Mouse (Mus musculus) heart, embryonic 11.5 days (tissue): ENCODE measurements around the gene Polrmt. TPM values are rescaled to one million over a fixed set of nuclear protein-coding genes. Genes with fewer than 3 reads are reported as not detected.
A peak's percentile ranks its signal among the peaks of the same experiment; 100 is the strongest.

Experiments used
- ATAC-seq: fragments of 200-750 bp; cut with Nextera tagmentation; replicated peaks from 2 replicates; pipeline ENCODE4 v1.8.0; 2017; ENCODE audit warnings: moderate library complexity; ENCODE audit not compliant: insufficient number of reproducible peaks, low FRiP score, low TSS enrichment
- H3K27ac ChIP-seq: fragments of 300-500 bp; sonication (generic); 2 replicates; pipeline ENCODE4 v1.5.1; 2014; ENCODE audit warnings: mild to moderate bottlenecking, low read depth, low read length
- H3K27me3 ChIP-seq: fragments of 300-500 bp; sonication (generic); 2 replicates; pipeline ENCODE4 v1.6.1; 2014; ENCODE audit warnings: mild to moderate bottlenecking, low read length, mixed read lengths; ENCODE audit not compliant: control insufficient read depth, insufficient read depth
- H3K36me3 ChIP-seq: fragments of 300-500 bp; sonication (generic); 2 replicates; pipeline ENCODE4 v1.6.1; 2014; ENCODE audit warnings: mild to moderate bottlenecking, low read length, moderate library complexity, mixed read lengths; ENCODE audit not compliant: control insufficient read depth, insufficient read depth
- H3K4me1 ChIP-seq: fragments of 300-500 bp; sonication (generic); 2 replicates; pipeline ENCODE4 v1.6.1; 2014; ENCODE audit warnings: low read length; ENCODE audit not compliant: control insufficient read depth, insufficient read depth
- H3K4me2 ChIP-seq: fragments of 300-500 bp; sonication (generic); 2 replicates; pipeline ENCODE4 v1.6.1; 2014; ENCODE audit warnings: mild to moderate bottlenecking, moderate library complexity
- H3K4me3 ChIP-seq: fragments of 300-500 bp; sonication (generic); 2 replicates; pipeline ENCODE4 v1.5.1; 2014; ENCODE audit warnings: low read depth, low read length
- H3K9ac ChIP-seq: fragments of 300-500 bp; sonication (generic); 2 replicates; pipeline ENCODE4 v1.6.1; 2014; ENCODE audit warnings: mild to moderate bottlenecking, low read depth, low read length, moderate library complexity
- H3K9me3 ChIP-seq: fragments of 300-500 bp; sonication (generic); replicated peaks from 2 replicates; pipeline ENCODE4 v1.6.1; 2016; ENCODE audit warnings: low read length; ENCODE audit not compliant: control insufficient read depth
- WGBS: fragments of 180-500 bp; shearing (Covaris S2); extraction: QIAGEN DNeasy Blood & Tissue Kit; methylation state at CpG from one replicate; pipeline ENCODE4 v1.1.7; 2014; ENCODE audit not compliant: insufficient replicate concordance; 5-methylcytosine and 5-hydroxymethylcytosine counted together
- polyA plus RNA-seq: library from polyadenylated mRNA; unstranded; fragments of >200 nt; fragmentation: Nextera tagmentation; extraction: Ambion mirVana; gene quantifications from 2 replicates; pipeline ENCODE4 v1.2.1, GENCODE M21; 2014

Polrmt gene
- polyA plus RNA-seq, 1 experiment from 2014 or later: 23.6 TPM

- WGBS: 63% methylated on average over 4 of the region's 4 CpGs
- Histone ChIP-seq H3K4me3 (no peak overlapping the region), H3K9me3 (no peaks in the 10 kb centered on the region), H3K27ac (no peak overlapping the region), H3K27me3 (peaks cover 52% of the 10 kb centered on the region), H3K4me2 (no peak overlapping the region), H3K36me3 (peaks cover 21% of the 10 kb centered on the region), H3K9ac (no peak overlapping the region), H3K4me1 (peaks cover 20% of the 10 kb centered on the region)
- ATAC-seq: no peak
These were observed 31.4 kb downstream of the Polrmt start for GRCm38 (mm10) chr10:79714996-79715395.

GRCm38 (mm10) chr10:79713163-79713562 lies 33.2 kb downstream of the Polrmt start:
- peaks cover 26% of the 10 kb centered on the region for H3K36me3 ChIP-seq
- no peaks in the 10 kb centered on the region for H3K9me3 ChIP-seq
- no peak for ATAC-seq
- H3K27ac ChIP-seq: no peak overlapping the region
- no peak overlapping the region for H3K9ac ChIP-seq
- H3K4me2 ChIP-seq: no peak overlapping the region
- H3K4me1 ChIP-seq: peaks cover 36% of the 10 kb centered on the region
- WGBS: 30% methylated on average over 1 of the region's 1 CpGs
- H3K4me3 ChIP-seq: no peak overlapping the region
- peaks cover 40% of the 10 kb centered on the region for H3K27me3 ChIP-seq

DNA sequence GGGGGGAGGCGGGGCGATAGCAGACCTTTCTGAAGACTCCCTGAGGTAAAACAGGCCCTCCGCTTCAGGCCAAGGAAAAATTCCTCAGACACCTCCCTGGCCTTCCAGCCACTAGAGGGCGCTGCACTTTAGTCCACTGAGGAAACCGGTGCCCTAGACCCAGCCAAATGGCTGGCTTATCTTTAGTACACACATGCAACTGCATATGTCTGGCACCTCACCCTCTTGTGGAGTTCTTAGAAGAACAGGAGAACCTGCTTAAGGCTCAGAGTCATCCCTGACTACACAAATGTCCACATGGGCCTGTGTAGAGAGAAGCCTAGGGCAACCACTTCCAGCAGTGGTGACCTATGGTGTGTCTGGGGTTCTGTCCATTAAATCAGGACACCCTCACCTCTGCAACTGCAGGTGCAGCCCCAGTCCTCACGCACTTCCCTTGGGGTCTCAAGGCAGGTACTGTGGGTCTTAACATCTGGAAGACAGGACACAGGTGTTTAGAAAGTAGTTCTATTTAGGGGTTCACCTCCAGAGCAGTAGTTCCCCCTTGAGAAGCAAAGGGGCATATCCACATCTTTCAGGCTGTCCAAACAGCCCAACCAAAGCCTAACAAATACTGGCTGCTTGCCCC lies 33.8 kb downstream of the Polrmt start:
- H3K9me3 ChIP-seq: no peaks in the 10 kb centered on the region
- ATAC-seq: peak; percentile 21; the same call in 1 of the 2 replicates
- H3K4me2 ChIP-seq: no peak overlapping the region
- 16% methylated on average over 4 of the region's 6 CpGs for WGBS
- no peak overlapping the region for H3K9ac ChIP-seq
- H3K27me3 ChIP-seq: peaks cover 34% of the 10 kb centered on the region
- H3K4me3 ChIP-seq: no peak overlapping the region; the same call in 1 of the 2 replicates
- no peak overlapping the region for H3K27ac ChIP-seq
- peaks cover 41% of the 10 kb centered on the region for H3K4me1 ChIP-seq
- peaks cover 26% of the 10 kb centered on the region for H3K36me3 ChIP-seq

DNA sequence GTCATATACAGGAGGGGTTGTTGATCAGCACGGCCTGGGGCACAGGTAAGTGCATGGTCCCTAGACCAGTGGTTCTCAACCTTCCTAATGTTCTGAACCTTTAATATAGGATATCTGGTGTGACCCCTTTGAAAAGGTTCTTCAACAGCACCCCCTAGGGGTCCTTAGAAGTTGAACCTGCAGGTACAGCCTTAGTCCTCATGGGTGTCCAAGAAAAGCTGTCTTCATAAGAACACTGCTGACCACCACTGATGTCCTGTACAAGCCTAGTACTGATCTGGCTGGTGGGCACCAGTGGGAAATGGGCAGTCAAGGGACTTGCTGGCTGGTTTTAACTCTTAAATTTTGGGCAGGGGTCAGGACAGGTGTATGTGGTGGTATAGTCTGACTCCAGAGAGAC lies 34.4 kb downstream of the Polrmt start:
- H3K4me2 ChIP-seq: no peak overlapping the region
- peaks cover 26% of the 10 kb centered on the region for H3K36me3 ChIP-seq
- no peak overlapping the region for H3K9ac ChIP-seq
- no peak overlapping the region for H3K4me3 ChIP-seq
- H3K27ac ChIP-seq: no peak overlapping the region
- peaks cover 28% of the 10 kb centered on the region for H3K27me3 ChIP-seq
- H3K9me3 ChIP-seq: no peaks in the 10 kb centered on the region
- 83% methylated on average over 1 of the region's 1 CpGs for WGBS
- no peak; the same call in 1 of the 2 replicates for ATAC-seq
- peaks cover 43% of the 10 kb centered on the region for H3K4me1 ChIP-seq

GRCm38 (mm10) chr10:79709307-79709706 lies 37.1 kb downstream of the Polrmt start:
- WGBS: 14% methylated on average over 7 of the region's 7 CpGs
- H3K36me3 ChIP-seq: peaks cover 29% of the 10 kb centered on the region
- no peak for ATAC-seq
- 0 out of 2 replicates have a peak, but pooled peaks cover 3% of the 10 kb centered on the region for H3K27me3 ChIP-seq
- H3K27ac ChIP-seq: peak overlapping the region; percentile 66
- H3K4me2 ChIP-seq: peak overlapping the region; percentile 50
- H3K9me3 ChIP-seq: no peaks in the 10 kb centered on the region
- 0 out of 2 replicates have a peak overlapping the region, but pooled peaks have one; percentile 39 for H3K9ac ChIP-seq
- H3K4me1 ChIP-seq: peaks cover 57% of the 10 kb centered on the region
- peak overlapping the region; percentile 14 for H3K4me3 ChIP-seq

DNA sequence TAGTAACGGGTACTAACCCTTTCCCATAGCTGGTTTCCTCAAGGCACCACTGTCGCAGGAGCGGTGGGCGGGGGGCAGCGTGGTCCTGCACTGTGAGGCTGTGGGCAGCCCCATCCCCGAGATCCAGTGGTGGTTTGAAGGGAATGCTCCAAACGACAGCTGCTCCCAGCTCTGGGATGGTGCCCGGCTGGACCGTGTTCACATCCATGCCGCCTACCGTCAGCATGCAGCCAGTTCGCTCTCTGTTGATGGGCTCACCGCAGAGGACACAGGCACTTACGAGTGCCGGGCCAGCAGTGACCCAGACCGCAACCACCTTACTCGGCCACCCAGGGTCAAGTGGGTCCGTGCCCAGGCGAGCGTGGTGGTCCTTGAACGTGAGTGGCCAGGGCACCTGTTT lies 37.7 kb downstream of the Polrmt start:
- Histone ChIP-seq H3K4me3 (peak overlapping the region; percentile 14; the same call in 1 of the 2 replicates), H3K4me1 (peaks cover 57% of the 10 kb centered on the region), H3K27me3 (no peaks in the 10 kb centered on the region), H3K27ac (peak overlapping the region; percentile 66), H3K36me3 (peaks cover 29% of the 10 kb centered on the region), H3K4me2 (peak overlapping the region; percentile 50), H3K9me3 (no peaks in the 10 kb centered on the region), H3K9ac (0 out of 2 replicates have a peak overlapping the region, but pooled peaks have one; percentile 39)
- WGBS: 81% methylated on average over 21 of the region's 21 CpGs
- ATAC-seq: no peak

DNA sequence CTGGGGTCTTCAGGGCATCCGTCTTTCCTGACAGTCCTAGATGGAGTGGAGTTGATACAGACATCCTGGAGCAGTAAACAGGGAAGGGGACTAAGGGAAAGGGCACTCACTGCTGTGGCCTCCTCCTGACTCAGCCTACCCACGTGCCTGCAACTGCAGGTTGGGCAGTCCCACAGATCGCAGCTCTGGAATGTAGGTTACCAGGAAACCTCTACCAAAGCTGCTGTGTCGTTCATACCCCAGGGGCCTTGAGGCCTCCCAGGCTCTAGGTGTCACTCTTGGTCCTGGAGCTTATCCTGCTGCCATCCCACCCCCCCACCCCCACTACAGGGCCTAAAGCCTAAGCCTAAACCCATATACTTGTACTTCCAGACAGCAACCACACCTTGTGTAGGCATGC lies 38.6 kb downstream of the Polrmt start:
- Histone ChIP-seq H3K27me3 (no peaks in the 10 kb centered on the region), H3K27ac (no peak overlapping the region), H3K36me3 (peaks cover 29% of the 10 kb centered on the region), H3K4me3 (no peak overlapping the region), H3K9ac (0 out of 2 replicates have a peak overlapping the region, but pooled peaks have one; percentile 3), H3K4me1 (peaks cover 57% of the 10 kb centered on the region), H3K9me3 (no peaks in the 10 kb centered on the region), H3K4me2 (peak overlapping the region; percentile 79)
- 50% methylated on average over 4 of the region's 4 CpGs for WGBS
- ATAC-seq: no peak

DNA sequence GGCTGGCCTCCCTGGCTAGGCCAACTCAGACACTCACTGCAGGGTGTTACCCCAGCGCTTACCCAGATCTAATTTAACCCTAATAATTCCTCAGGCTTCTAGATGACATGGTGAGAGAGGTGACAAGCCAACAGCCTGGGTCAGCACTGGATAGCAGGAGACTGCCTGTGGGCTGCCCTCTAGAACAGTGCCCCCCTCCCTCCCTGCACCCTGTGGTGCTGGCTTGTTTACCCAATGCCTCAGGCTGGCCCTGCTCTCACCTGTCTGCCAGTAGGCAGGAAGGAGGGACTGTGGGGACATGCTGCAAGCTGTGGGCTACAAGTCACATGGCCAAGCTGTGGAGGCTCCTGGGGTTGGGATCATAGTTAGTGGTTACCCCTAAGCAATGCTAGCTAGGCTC lies 39.2 kb downstream of the Polrmt start:
- H3K9me3 ChIP-seq: no peaks in the 10 kb centered on the region
- no peaks in the 10 kb centered on the region for H3K27me3 ChIP-seq
- H3K4me2 ChIP-seq: peak overlapping the region; percentile 79
- peaks cover 29% of the 10 kb centered on the region for H3K36me3 ChIP-seq
- peak overlapping the region; percentile 7; the same call in 1 of the 2 replicates for H3K27ac ChIP-seq
- 63% methylated on average over 1 of the region's 1 CpGs for WGBS
- H3K9ac ChIP-seq: no peak overlapping the region
- H3K4me3 ChIP-seq: peak overlapping the region; percentile 91; the same call in 1 of the 2 replicates
- ATAC-seq: no peak
- H3K4me1 ChIP-seq: peaks cover 54% of the 10 kb centered on the region
